Mouse (Mus musculus) lung, postnatal 0 days (tissue): ENCODE data around the gene Sidt1. TPM values are rescaled to one million over a fixed set of nuclear protein-coding genes. Genes with fewer than 3 reads are reported as not detected.

Experiments
- ATAC-seq: fragments of 200-750 bp; cut with Nextera tagmentation; 2 replicates; pipeline ENCODE4 v1.8.0; 2017; ENCODE audit warnings: moderate library complexity
- DNase-seq: peaks from one replicate; pipeline ENCODE4 v3.0.0-alpha.2; 2016; ENCODE audit warnings: low spot score
- H3K27ac ChIP-seq: fragments of 300-500 bp; sonication (generic); 2 replicates; pipeline ENCODE4 v1.5.1; 2014; ENCODE audit warnings: antibody characterized with exemption, mild to moderate bottlenecking, low read length, mixed read lengths
- H3K27me3 ChIP-seq: fragments of 300-500 bp; sonication (generic); replicated peaks from 2 replicates; pipeline ENCODE4 v1.6.1; 2014; ENCODE audit warnings: low read length, mixed read lengths; ENCODE audit not compliant: insufficient read depth
- H3K36me3 ChIP-seq: fragments of 300-500 bp; sonication (generic); 2 replicates; pipeline ENCODE4 v1.6.1; 2014; ENCODE audit warnings: low read length, mixed read lengths; ENCODE audit not compliant: insufficient read depth
- H3K4me1 ChIP-seq: fragments of 300-500 bp; sonication (generic); 2 replicates; pipeline ENCODE4 v1.6.1; 2014; ENCODE audit warnings: antibody characterized with exemption, low read depth, low read length, mixed read lengths; ENCODE audit not compliant: insufficient read depth
- H3K4me2 ChIP-seq: fragments of 300-500 bp; sonication (generic); replicated peaks from 2 replicates; pipeline ENCODE4 v1.6.1; 2014; ENCODE audit warnings: low read depth, mild to moderate bottlenecking, low read length, moderate library complexity, mixed read lengths
- H3K4me3 ChIP-seq: fragments of 300-500 bp; sonication (generic); 2 replicates; pipeline ENCODE4 v1.5.1; 2014; ENCODE audit warnings: low read depth, low read length
- H3K9ac ChIP-seq: fragments of 300-500 bp; sonication (generic); replicated peaks from 2 replicates; pipeline ENCODE4 v1.6.1; 2014; ENCODE audit warnings: low read depth, mild to moderate bottlenecking
- H3K9me3 ChIP-seq: fragments of 300-500 bp; sonication (generic); 2 replicates; pipeline ENCODE4 v1.6.1; 2016; ENCODE audit warnings: low read length, mixed read lengths
- CTCF ChIP-seq: IDR thresholded peaks from 2 replicates; pipeline ENCODE4 v1.5.1; 2016; ENCODE audit warnings: antibody characterized with exemption, mild to moderate bottlenecking
- EP300 ChIP-seq: IDR thresholded peaks from 2 replicates; pipeline ENCODE4 v1.6.1; 2016; ENCODE audit warnings: antibody characterized with exemption, mild to moderate bottlenecking, control low read depth
- WGBS: fragments of 180-500 bp; shearing (Covaris S2); extraction: QIAGEN DNeasy Blood & Tissue Kit; methylation state at CpG from one replicate; pipeline ENCODE4 v1.1.7; 2014; 5-methylcytosine and 5-hydroxymethylcytosine counted together
- polyA plus RNA-seq: library from polyadenylated mRNA; unstranded; fragments of >200 nt; fragmentation: Nextera tagmentation; extraction: Ambion mirVana; gene quantifications from 2 replicates; pipeline ENCODE4 v1.2.1, GENCODE M21; 2015

Sidt1 gene
- polyA plus RNA-seq, 1 experiment from 2014 or later, result 0.53 TPM

GRCm38 (mm10) chr16:44316350-44316749 is 16.6 kb downstream of the Sidt1 start:
- no peak overlapping the region for H3K9ac ChIP-seq
- no peak for ATAC-seq
- H3K27me3 ChIP-seq, result no peaks in the 10 kb centered on the region
- no peak for DNase-seq
- no peak overlapping the region for H3K4me2 ChIP-seq
- WGBS, result 87% methylated on average over 4 of the region's 4 CpGs
- H3K4me1 ChIP-seq, result no peaks in the 10 kb centered on the region
- no peak overlapping the region for H3K4me3 ChIP-seq
- no peak for TF ChIP-seq EP300
- TF ChIP-seq CTCF, result no peak
- H3K9me3 ChIP-seq, result no peaks in the 10 kb centered on the region
- H3K27ac ChIP-seq, result no peak overlapping the region
- H3K36me3 ChIP-seq, result no peaks in the 10 kb centered on the region

DNA sequence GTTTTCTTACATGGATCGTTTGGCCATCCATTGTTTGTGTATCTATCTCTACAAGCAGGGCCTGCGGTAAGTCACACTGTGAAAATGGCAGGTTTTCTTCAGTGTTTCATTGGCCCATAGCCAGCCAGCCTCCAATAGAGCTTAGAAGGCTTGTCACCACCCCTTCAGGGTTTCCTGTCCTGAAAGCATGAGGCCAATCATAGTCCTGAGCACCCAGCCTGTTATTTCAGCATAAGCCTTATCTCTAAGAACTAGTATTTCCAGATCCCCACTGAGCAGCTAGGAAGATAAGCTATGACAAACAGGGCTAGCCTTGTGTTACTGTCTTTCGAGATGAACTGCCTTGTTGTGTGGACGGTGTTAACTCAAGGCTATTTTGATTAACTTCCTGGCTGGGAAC is 19.6 kb downstream of the Sidt1 start:
- Histone ChIP-seq H3K4me2 (no peak overlapping the region), H3K27ac (no peak overlapping the region), H3K36me3 (no peaks in the 10 kb centered on the region), H3K27me3 (no peaks in the 10 kb centered on the region), H3K9me3 (no peaks in the 10 kb centered on the region), H3K4me3 (no peak overlapping the region), H3K9ac (no peak overlapping the region), H3K4me1 (no peaks in the 10 kb centered on the region)
- DNase-seq, result no peak
- 46% methylated on average over 4 of the region's 4 CpGs for WGBS
- no peak for ATAC-seq
- TF ChIP-seq CTCF (no peak), EP300 (no peak)

DNA sequence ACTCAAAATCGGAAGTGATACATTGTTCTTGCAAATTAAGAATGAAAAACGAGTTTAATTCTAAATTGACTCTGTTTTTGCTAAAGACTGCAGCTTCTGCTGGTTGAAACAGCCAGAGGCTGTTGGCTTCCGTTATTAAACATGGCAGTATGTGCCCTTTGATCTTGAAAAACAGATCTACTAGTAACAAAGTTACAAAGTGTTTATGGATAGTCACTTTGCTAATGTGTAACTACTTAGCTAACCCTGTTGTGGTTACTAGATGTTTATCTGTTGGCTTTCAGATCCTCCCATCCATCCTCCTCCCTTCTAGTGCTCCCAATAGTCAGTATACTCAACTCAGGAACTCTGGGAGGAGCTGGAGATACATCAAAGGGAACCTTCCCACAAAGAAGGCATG is 27.4 kb downstream of the Sidt1 start:
- no peaks in the 10 kb centered on the region for H3K27me3 ChIP-seq
- no peaks in the 10 kb centered on the region for H3K36me3 ChIP-seq
- TF ChIP-seq EP300 (no peak), CTCF (no peak)
- H3K9me3 ChIP-seq, result no peaks in the 10 kb centered on the region
- no peak overlapping the region for H3K4me3 ChIP-seq
- no peak for ATAC-seq
- H3K27ac ChIP-seq, result no peak overlapping the region
- H3K4me1 ChIP-seq, result no peaks in the 10 kb centered on the region
- no peak for DNase-seq
- H3K9ac ChIP-seq, result no peak overlapping the region
- H3K4me2 ChIP-seq, result no peak overlapping the region
- WGBS, result 49% methylated on average over 3 of the region's 3 CpGs

DNA sequence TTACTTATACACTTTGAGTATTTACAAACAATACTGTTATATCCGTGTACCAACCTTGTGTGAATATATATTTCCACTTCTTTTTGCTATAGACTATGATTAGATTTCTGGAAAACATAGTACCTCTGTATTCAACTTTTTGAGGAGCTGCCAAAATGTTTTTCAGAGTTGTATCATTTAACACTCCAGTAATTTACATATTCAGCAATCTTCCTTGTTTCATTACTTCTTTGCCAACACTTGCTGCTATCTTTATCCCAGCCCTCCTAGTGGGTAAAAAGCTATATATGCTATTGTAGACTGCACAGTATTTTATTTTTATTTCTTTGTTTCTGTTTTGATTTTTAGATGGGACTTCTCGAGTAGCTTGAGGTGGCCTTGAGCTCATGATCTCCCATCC is 29.2 kb downstream of the Sidt1 start:
- H3K9ac ChIP-seq, result no peak overlapping the region
- ATAC-seq (no peak), DNase-seq (no peak)
- no peak overlapping the region for H3K4me3 ChIP-seq
- no peaks in the 10 kb centered on the region for H3K27me3 ChIP-seq
- no peak overlapping the region for H3K27ac ChIP-seq
- H3K36me3 ChIP-seq, result no peaks in the 10 kb centered on the region
- H3K9me3 ChIP-seq, result no peaks in the 10 kb centered on the region
- H3K4me1 ChIP-seq, result no peaks in the 10 kb centered on the region
- 63% methylated on average over 2 of the region's 2 CpGs for WGBS
- H3K4me2 ChIP-seq, result no peak overlapping the region
- TF ChIP-seq EP300 (no peak), CTCF (no peak)

DNA sequence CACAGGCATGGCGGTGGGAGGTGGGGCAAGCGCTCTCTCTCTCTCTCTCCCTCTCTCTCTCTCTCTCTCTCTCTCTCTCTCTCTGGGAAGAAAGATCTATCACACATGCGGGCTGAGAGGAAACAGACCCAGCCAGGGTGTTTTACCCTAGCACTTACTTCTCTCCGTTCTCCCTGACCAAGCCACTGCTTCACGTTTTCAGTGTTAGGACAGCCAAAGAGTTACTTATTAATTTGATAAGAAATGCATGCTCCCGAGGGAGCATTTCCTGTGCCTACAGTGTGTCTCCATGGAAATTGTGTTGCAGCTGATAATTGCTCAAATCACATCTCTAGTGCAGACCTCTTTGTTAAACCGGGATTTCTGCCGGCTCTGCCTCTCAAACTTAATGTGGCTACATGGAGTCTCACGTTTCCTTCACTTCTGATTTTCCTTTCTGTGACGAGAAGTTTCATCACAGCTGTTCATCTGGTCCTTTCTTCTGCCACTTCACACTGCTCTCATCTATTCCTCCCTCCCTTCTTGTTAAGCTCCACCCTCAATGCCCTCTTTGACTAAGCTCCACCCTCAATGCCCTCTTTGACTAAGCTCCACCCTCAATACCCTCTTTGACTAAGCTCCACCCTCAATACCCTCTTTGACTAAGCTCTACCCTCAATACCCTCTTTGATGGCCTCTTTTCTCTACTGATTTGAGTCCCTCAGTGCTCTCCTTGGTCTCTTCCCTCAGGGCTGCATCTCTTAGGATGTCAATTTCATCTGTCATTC is 30.7 kb downstream of the Sidt1 start:
- H3K27ac ChIP-seq, result no peak overlapping the region
- no peaks in the 10 kb centered on the region for H3K36me3 ChIP-seq
- H3K9ac ChIP-seq, result no peak overlapping the region
- no peaks in the 10 kb centered on the region for H3K4me1 ChIP-seq
- ATAC-seq (no peak), DNase-seq (no peak)
- no peaks in the 10 kb centered on the region for H3K9me3 ChIP-seq
- no peak overlapping the region for H3K4me2 ChIP-seq
- no peaks in the 10 kb centered on the region for H3K27me3 ChIP-seq
- TF ChIP-seq EP300 (no peak), CTCF (no peak)
- WGBS, result 30% methylated on average over 10 of the region's 10 CpGs
- no peak overlapping the region for H3K4me3 ChIP-seq

- Histone ChIP-seq H3K36me3 (no peaks in the 10 kb centered on the region), H3K4me3 (no peak overlapping the region), H3K4me1 (no peaks in the 10 kb centered on the region), H3K4me2 (no peak overlapping the region), H3K9me3 (no peaks in the 10 kb centered on the region), H3K27me3 (no peaks in the 10 kb centered on the region), H3K9ac (no peak overlapping the region), H3K27ac (no peak overlapping the region)
- no peak for ATAC-seq
- TF ChIP-seq CTCF (peak; percentile 68), EP300 (no peak)
- no peak for DNase-seq
- WGBS, result 81% methylated on average over 20 of the region's 20 CpGs
Measured at GRCm38 (mm10) chr16:44299438-44300093, 33.4 kb downstream of the Sidt1 start.
